Mouse (Mus musculus) C2C12 (cell line): ENCODE data around the gene Dhx35. TPM values are rescaled to one million over a fixed set of nuclear protein-coding genes. Genes with fewer than 3 reads are reported as not detected.
A peak's percentile ranks its signal among the peaks of the same experiment; 100 is the strongest.

ENCODE experiments used
- H3K27me3 ChIP-seq: one replicate; pipeline ENCODE4 v1.6.1; 2011; ENCODE audit not compliant: control insufficient read depth, insufficient read depth, insufficient read length
- H3K36me3 ChIP-seq: one replicate; pipeline ENCODE4 v1.6.1; 2011; ENCODE audit not compliant: control insufficient read depth, insufficient read depth
- H3K4me3 ChIP-seq: one replicate; pipeline ENCODE4 v1.5.1; 2011; ENCODE audit warnings: mild to moderate bottlenecking, control low read depth; ENCODE audit not compliant: poor library complexity, insufficient read depth, severe bottlenecking
- H3K79me2 ChIP-seq: one replicate; pipeline ENCODE4 v1.6.1; 2011; ENCODE audit not compliant: control insufficient read depth, insufficient read depth
- H3K79me3 ChIP-seq: one replicate; pipeline ENCODE4 v1.6.1; 2011; ENCODE audit warnings: low read depth, control low read depth
- H3ac ChIP-seq: one replicate; pipeline ENCODE3; 2011; ENCODE audit warnings: low read depth; ENCODE audit not compliant: control insufficient read depth, insufficient read length
- CEBPB ChIP-seq: IDR thresholded peaks from one replicate; pipeline ENCODE4 v1.6.1; 2011; ENCODE audit warnings: low read depth, mild to moderate bottlenecking, control low read depth, moderate library complexity
- CTCF ChIP-seq: IDR thresholded peaks from one replicate; pipeline ENCODE4 v1.5.1; 2011; ENCODE audit not compliant: control insufficient read depth, insufficient read depth, insufficient read length
- FOSL1 ChIP-seq: IDR thresholded peaks from one replicate; pipeline ENCODE4 v1.8.0; 2011; ENCODE audit warnings: mild to moderate bottlenecking, low read length; ENCODE audit not compliant: poor library complexity, insufficient read depth, severe bottlenecking
- MAX ChIP-seq: IDR thresholded peaks from one replicate; pipeline ENCODE4 v1.6.1; 2011; ENCODE audit warnings: mild to moderate bottlenecking, control low read depth
- MYOD1 ChIP-seq: IDR thresholded peaks from one replicate; pipeline ENCODE4 v1.6.1; 2011; ENCODE audit warnings: low read depth; ENCODE audit not compliant: control insufficient read depth, insufficient read length
- MYOG ChIP-seq: IDR thresholded peaks from one replicate; pipeline ENCODE4 v1.6.1; 2011; ENCODE audit not compliant: control insufficient read depth, insufficient read length; ENCODE audit errors: extremely low read depth
- USF1 ChIP-seq: IDR thresholded peaks from one replicate; pipeline ENCODE4 v1.6.1; 2011; ENCODE audit warnings: low read depth, mild to moderate bottlenecking, control low read depth, moderate library complexity
- long read RNA-seq, 2 experiments: library from polyadenylated mRNA; unstranded; transcript quantifications; one replicate each; pipeline ENCODE4 v2.0.0; 2019 to 2020
- polyA plus RNA-seq: library from polyadenylated mRNA; unstranded; fragments of >200 nt; fragmentation: generic; extraction: Trizol; gene quantifications from one replicate; pipeline ENCODE4 v1.2.1, GENCODE M21; 2012; ENCODE audit warnings: missing spikeins

The Dhx35 gene
- polyA plus RNA-seq = 11.8 TPM
- long read RNA-seq, experiment 1, partial matches to known transcripts = 0 of 7 reads
- long read RNA-seq, experiment 1, other reads (novel, unspliced or antisense) = 5 of 7 reads
- long read RNA-seq, experiment 2, transcript Dhx35-202 (22 exons, 3,284 nt) = major isoform, 92 of 123 reads
- long read RNA-seq, experiment 2, transcript Dhx35-205 (22 exons, 3,249 nt) = minor isoform, 6 of 123 reads
- long read RNA-seq, experiment 2, partial matches to known transcripts = 4 of 123 reads
- long read RNA-seq, experiment 2, other reads (novel, unspliced or antisense) = 21 of 123 reads

GRCm38 (mm10) chr2:158794494-158795004 is at the start of gene Dhx35:
Dhx35 (plus strand) TSS chr2:158794807.
- Histone ChIP-seq H3K36me3 (no peaks in the 10 kb centered on the region), H3K79me3 (peaks cover 42% of the 10 kb centered on the region), H3K79me2 (peaks cover 49% of the 10 kb centered on the region), H3K4me3 (peak within 1 kb of the TSS; percentile 85), H3ac (peak within 1 kb of the TSS; percentile 62), H3K27me3 (no peaks in the 10 kb centered on the region)
- TF ChIP-seq USF1 (peak; percentile 97), MAX (peak; percentile 80), MYOD1 (no peak)

GRCm38 (mm10) chr2:158745049-158745482 is 49.5 kb upstream of the Dhx35 start:
- H3K79me2 ChIP-seq = no peaks in the 10 kb centered on the region
- H3K4me3 ChIP-seq = no peak overlapping the region
- peaks cover 5% of the 10 kb centered on the region for H3K27me3 ChIP-seq
- no peaks in the 10 kb centered on the region for H3K36me3 ChIP-seq
- no peaks in the 10 kb centered on the region for H3K79me3 ChIP-seq
- H3ac ChIP-seq = no peak overlapping the region
- TF ChIP-seq CEBPB = no peak

- no peak for TF ChIP-seq FOSL1
- no peak for TF ChIP-seq MYOG
- no peak for TF ChIP-seq USF1
- TF ChIP-seq CTCF = no peak
- no peak for TF ChIP-seq MAX
- TF ChIP-seq CEBPB = no peak
- no peak for TF ChIP-seq MYOD1
- Histone ChIP-seq H3K36me3 (no peaks in the 10 kb centered on the region), H3ac (no peak overlapping the region), H3K4me3 (no peak overlapping the region), H3K27me3 (peaks cover 5% of the 10 kb centered on the region), H3K79me2 (no peaks in the 10 kb centered on the region), H3K79me3 (no peaks in the 10 kb centered on the region)
Observed at GRCm38 (mm10) chr2:158746164-158746563, 48.4 kb upstream of the Dhx35 start.

- H3K79me3 ChIP-seq = no peaks in the 10 kb centered on the region
- TF ChIP-seq CTCF (no peak), CEBPB (no peak), MAX (no peak), MYOD1 (no peak), MYOG (no peak)
- H3K27me3 ChIP-seq = peaks cover 8% of the 10 kb centered on the region
- H3K36me3 ChIP-seq = no peaks in the 10 kb centered on the region
- H3K4me3 ChIP-seq = no peak overlapping the region
- no peaks in the 10 kb centered on the region for H3K79me2 ChIP-seq
- H3ac ChIP-seq = no peak overlapping the region
Observed at GRCm38 (mm10) chr2:158749366-158749765, 45.2 kb upstream of the Dhx35 start.

- Histone ChIP-seq H3K79me3 (no peaks in the 10 kb centered on the region), H3K36me3 (no peaks in the 10 kb centered on the region), H3ac (no peak overlapping the region), H3K4me3 (no peak overlapping the region), H3K27me3 (peaks cover 26% of the 10 kb centered on the region), H3K79me2 (no peaks in the 10 kb centered on the region)
- no peak for TF ChIP-seq MYOD1
- no peak for TF ChIP-seq USF1
- TF ChIP-seq MAX = no peak
Observed at GRCm38 (mm10) chr2:158760231-158760630, 34.4 kb upstream of the Dhx35 start.

- Histone ChIP-seq H3K79me3 (no peaks in the 10 kb centered on the region), H3K36me3 (no peaks in the 10 kb centered on the region), H3K4me3 (no peak overlapping the region), H3ac (no peak overlapping the region), H3K79me2 (no peaks in the 10 kb centered on the region), H3K27me3 (peaks cover 21% of the 10 kb centered on the region)
- TF ChIP-seq CTCF (no peak), MYOG (no peak), MAX (no peak), MYOD1 (no peak), CEBPB (no peak), FOSL1 (no peak), USF1 (no peak)
Observed at GRCm38 (mm10) chr2:158762339-158762738, 32.3 kb upstream of the Dhx35 start.
